Mouse (Mus musculus) gastrocnemius, postnatal 10 days (tissue): Measurements from ENCODE around the gene Mad2l1bp. TPM values are rescaled to one million over a fixed set of nuclear protein-coding genes. Genes with fewer than 3 reads are reported as not detected.

Experiments
- DNase-seq: peaks from one replicate; pipeline ENCODE4 v3.0.0; 2021; ENCODE audit warnings: mixed read lengths
- total RNA-seq, 2 experiments: library from RNA; stranded (reverse); gene quantifications; 2 replicates each; pipeline ENCODE4 v1.2.3; 2021

Gene Mad2l1bp
- total RNA-seq, 2 experiments from 2014 or later, result 14.0 to 14.7 TPM

GRCm38 (mm10) chr17:46110402-46111289 lies 42.7 kb downstream of the Mad2l1bp start, which contains the start of gene Mrps18a:
Mrps18a (plus strand) TSS chr17:46110986.
- peak; percentile 85 for DNase-seq

- DNase-seq, result no peak
These were observed 45.1 kb downstream of the Mad2l1bp start for GRCm38 (mm10) chr17:46108286-46108685.

GRCm38 (mm10) chr17:46104487-46104886 lies 48.9 kb downstream of the Mad2l1bp start:
- DNase-seq, result peak; percentile 69

GRCm38 (mm10) chr17:46102608-46103159 lies 50.7 kb downstream of the Mad2l1bp start:
- no peak for DNase-seq

- no peak for DNase-seq
These were observed 51.4 kb downstream of the Mad2l1bp start for GRCm38 (mm10) chr17:46101906-46102305.

GRCm38 (mm10) chr17:46098525-46098924 lies 54.8 kb downstream of the Mad2l1bp start:
- no peak for DNase-seq

Other genes starting within 250 kb of the Mad2l1bp start
- gene Vegfa, start 121.2 kb downstream of the Mad2l1bp start, total RNA-seq, result 100 to 1,000 TPM in 1 of 2 experiments, 10 to 100 TPM in 1; 73.8 to 125 TPM
- gene Mrps18a, start 42.6 kb downstream of the Mad2l1bp start, total RNA-seq, result 10 to 100 TPM; 62.6 to 63.8 TPM
- gene Rsph9, start 9.3 kb downstream of the Mad2l1bp start, total RNA-seq, result under 1 TPM; 0.49 to 0.84 TPM
- 10 to 100 TPM; 44.9 to 59.2 TPM for gene Gtpbp2, start 7.5 kb upstream of the Mad2l1bp start, total RNA-seq
- 10 to 100 TPM; 13.7 to 14.9 TPM for gene Polh, start 49.1 kb upstream of the Mad2l1bp start, total RNA-seq
- 10 to 100 TPM; 15.8 to 18.8 TPM for gene Xpo5, start 49.2 kb upstream of the Mad2l1bp start, total RNA-seq
- 10 to 100 TPM; 18.5 to 21.8 TPM for gene Polr1c, start 94.5 kb upstream of the Mad2l1bp start, total RNA-seq
- 10 to 100 TPM; 53.6 to 66.6 TPM for gene Yipf3, start 94.5 kb upstream of the Mad2l1bp start, total RNA-seq
- gene Lrrc73, start 100.0 kb upstream of the Mad2l1bp start, total RNA-seq, result under 1 TPM; 0.54 to 0.79 TPM
- 10 to 100 TPM; 42.3 to 64.0 TPM for gene Tjap1, start 129.5 kb upstream of the Mad2l1bp start, total RNA-seq
- gene Dlk2, start 143.9 kb upstream of the Mad2l1bp start, total RNA-seq, result under 1 TPM; 0.35 to 0.79 TPM
- 1 to 10 TPM; 3.5 to 4.2 TPM for gene Abcc10, start 174.8 kb upstream of the Mad2l1bp start, total RNA-seq
- gene Zfp318, start 230.2 kb upstream of the Mad2l1bp start, total RNA-seq, result 10 to 100 TPM; 17.5 to 24.1 TPM